Mouse (Mus musculus): ENCODE results near the gene Macrod1. TPM values are rescaled to one million over a fixed set of nuclear protein-coding genes. Genes with fewer than 3 reads are reported as not detected.

Macrod1 gene
- total RNA-seq, 2 experiments from 2014 or later, result 20.4 to 22.2 TPM

DNA sequence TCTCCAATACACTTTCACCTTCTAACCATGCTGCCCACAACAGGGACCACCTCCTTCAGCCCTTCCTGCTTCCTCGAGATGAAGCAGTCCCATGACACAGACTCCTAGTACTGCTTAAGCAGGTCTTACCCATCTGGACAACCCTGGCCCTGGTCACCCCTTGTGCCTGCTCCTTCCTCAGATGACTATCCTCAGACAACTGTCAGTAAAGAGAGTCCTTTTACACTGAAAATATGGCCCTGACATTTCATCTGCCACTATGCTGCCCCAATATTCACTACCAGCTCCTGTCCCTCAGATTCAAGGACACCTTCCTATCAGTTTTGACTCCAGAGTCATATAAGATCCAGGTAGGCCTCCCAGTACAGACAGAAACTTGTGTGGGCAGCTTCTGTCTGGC is 143.8 kb downstream of the Macrod1 start:
- no peak for DNase-seq

DNA sequence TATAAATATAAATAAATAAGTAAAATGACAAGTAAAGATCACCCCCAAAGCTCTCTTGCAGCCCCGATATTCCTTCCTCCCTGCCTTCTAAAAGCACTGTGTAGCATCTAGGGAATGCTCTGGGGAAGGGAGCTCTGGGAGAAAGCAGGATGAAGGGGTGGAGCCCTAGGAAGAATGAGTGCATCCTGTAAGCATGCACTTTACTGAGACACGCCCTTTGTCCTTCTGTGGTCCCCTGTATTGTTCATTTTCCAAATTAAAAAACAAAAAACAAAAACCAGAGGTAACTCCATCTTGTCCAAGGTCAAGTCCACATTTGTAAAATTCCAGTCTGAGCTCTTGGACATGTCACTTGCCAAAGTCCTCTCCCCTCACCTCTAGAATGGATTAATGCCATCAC is 148.3 kb downstream of the Macrod1 start:
- DNase-seq, result no peak

DNA sequence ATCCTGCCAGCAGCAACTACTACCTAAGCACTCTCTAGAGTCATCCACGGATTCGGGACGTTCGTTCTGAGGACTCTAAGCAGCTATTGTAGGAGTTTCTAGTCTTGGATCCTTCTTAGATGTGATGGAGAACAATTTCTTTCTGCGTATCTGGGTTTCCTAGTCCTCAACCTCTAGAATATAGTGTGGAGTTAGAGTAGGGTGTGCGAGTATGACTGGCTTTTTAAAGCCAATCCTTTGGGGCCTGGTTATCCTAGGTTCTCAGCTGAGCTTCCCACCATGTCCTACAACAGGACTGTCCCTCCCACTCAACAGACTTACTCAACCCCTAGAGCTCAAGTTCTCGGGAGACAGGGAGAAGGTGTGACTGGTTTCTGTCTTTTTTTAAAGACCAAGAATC is 148.7 kb downstream of the Macrod1 start:
- DNase-seq, result no peak

DNA sequence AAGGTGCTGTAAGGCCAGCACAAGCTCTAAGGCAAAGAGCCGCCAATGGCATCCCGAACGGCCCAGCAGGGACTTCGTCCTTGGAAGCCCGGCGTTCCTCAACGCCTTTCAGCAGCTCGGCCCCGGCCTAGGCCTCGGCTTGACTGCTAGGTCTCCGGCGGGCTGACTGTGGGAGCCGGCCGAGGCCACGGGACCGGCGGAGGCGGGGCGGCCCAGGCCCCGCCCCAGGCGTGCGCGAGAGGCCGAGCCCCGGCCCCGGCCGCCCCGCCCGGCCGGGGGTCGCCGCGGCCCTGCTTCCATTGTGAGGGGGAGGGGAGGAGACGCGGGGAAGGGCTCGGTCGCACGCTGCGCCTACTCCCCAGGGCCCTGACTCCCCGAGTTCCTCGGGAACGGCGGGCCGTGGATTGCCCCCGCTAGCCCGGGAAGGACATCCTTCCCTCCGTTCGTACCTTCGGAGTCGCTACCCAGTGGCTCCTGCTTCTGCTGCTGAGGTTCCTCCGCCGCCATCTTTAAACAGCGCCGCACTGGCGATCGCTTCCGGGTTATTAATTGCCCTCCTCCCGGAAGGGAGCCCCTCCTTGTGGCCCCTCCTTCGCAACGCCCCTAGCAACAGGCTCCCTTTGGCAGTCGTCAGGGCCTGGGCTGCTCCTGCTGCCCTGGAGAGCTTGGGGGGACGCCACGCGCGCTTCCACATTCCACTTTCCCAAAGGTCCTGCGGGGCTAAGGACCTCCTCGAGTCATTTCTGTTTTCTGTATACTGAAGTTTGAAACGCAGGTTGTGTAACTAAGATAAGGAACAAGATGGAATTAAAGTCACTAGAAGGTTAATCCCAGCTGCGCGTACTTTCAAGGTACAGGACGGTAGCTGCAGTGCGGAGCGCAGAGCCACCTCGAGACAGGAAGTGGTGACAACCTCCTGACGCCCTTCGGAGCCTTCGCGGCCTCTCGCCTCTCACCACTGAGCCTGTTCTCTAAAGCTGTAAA is 149.4 kb downstream of the Macrod1 start, which contains the start of gene Otub1:
Gene Otub1, minus strand, starts transcription at position 564 of the 984 bp plus-strand sequence.
- DNase-seq, result peak; percentile 93 to 95

DNA sequence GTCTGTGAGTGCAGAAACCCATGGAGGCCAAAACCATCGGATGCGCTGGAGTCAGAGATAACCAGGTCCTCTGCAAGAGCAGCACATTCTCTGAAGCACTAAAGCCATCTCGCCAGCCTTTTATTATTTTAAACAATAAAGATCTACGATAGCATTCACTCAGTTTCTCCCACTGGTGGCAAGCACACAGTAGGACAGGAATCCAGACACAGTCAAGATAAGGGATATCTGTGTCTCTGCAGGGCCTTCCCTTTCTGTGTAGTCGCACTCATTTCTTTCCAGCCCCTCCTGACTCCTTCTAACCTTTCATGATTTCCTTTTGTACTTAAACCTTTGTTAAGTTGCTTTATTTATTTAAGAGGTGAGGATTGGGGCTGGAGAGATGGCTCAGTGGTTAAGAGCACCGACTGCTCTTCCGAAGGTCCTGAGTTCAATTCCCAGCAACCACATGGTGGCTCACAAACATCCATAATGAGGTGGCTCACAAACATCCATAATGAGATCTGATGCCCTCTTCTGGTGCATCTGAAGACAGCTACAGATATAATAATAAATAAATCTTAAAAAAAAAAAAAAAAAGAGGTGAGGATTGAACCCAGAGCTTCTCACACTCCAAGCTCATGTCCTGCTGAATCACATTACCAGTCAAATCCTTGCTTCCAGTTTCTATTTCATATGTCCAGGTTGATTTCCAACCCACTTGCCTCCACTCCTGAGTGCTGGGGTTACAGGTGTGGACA is 153.5 kb downstream of the Macrod1 start:
- DNase-seq, result no peak

DNA sequence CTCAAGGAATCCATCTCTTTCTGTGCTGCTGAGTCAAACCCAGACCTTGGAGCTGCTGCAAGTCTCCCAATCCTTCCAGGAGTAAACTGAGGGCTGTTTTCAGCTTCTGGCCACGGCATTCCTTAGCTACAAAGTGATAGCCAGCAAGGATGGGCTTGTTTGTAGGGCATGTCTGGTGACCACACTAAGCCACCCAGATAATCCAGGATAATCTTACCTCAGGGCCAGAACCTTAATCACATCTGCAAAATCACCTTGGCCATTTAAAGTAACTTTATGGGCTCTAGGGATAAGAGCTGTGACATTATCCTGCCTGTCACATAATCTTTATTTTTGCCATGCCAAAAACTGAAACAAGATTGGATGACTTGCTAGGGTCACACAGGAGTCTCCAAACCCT is 155.6 kb downstream of the Macrod1 start:
- no peak for DNase-seq

DNA sequence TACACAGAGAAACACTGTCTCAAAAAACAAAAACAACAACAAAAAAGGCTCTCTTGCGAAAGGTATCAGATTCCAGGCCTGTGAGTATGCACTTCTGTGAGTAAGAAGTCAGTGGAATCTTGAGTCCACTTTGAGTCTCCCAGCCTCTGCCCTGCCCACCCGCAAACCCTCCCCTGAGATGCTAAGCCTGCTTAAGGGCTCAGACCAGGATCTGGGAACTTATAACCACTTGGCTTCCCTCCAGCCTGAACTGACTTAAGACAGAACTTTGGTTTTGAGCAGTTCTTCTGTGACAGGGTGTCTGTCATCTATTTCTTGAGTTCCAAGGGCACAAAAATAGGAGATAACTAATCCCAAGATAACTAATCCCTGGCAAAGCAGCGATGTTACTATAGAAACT is 156.4 kb downstream of the Macrod1 start:
- no peak for DNase-seq

DNA sequence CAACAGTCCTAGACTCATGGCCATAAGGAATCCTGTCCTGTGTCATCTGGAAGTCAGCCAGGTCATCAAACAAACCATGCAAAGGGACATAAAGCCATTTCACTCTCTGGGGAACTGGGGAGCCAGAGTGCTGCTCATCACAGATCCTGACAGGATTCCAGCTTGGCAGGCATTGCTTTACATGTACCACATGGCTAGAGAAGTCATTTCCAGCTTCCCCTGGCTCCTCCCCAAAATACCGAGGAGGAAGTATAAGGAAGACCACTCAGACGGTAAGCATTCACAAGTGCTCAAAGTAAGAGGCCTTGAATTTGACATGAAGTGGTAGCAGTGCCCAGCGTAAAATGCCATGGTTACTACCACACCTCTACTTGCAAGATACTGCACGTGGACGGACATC is 157.9 kb downstream of the Macrod1 start:
- no peak for DNase-seq

DNA sequence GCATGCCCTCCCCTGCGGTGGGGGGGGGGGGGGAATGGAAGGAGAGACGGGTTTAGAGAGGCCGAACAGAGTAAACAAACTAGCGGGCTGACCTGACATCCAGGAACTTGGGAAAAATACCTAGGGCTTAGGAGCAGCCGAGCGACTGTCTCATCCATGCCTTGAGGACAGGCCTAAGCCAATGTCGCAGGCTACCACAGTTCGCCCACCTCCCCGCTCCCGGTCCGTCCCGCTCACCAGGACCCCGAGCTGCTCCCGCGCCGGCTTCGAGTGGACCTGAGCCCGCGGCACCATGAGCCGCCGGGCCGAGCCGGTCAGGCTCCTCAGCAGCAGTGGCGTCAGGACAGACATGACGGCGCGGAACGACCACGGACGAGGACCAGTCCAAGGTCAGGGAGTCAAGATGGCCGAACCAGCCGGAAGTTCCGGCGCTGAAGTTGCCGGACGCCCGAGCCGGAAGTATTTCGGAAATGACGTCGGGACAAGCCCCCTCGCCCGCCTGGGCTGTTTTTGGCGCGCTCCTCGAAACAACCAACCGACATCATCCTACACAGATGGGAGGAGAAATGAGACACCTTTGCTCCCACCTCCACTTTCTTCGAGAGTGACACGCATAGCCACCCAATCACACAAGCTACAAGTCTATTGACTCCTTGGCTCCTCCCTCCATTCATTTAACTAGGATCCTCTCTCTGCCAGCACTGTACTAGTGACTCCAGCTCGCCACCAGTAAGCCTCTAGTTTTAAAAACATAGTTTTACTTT is 160.7 kb downstream of the Macrod1 start, which contains the start of gene Cox8a:
Gene Cox8a, minus strand, starts transcription at position 455 of the 764 bp plus-strand sequence.
- peak; percentile 95 to 97 for DNase-seq

DNA sequence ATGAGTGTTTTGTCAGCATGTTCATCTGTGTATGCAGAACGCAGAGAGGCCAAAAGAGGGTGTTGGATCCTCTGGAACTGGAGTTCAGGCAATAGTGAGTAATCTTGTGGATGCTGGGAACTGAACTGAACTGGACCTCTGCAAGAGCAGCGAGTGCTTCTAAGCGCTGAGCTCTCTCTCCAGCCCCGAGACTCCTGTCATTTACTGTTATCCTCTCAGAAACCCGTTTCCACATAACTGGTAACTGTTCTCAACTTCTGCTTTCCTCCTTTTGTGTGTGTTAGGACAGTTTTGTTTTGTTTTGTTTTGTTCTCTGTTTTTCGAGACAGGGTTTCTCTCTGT is 161.3 kb downstream of the Macrod1 start:
- DNase-seq, result no peak

DNA sequence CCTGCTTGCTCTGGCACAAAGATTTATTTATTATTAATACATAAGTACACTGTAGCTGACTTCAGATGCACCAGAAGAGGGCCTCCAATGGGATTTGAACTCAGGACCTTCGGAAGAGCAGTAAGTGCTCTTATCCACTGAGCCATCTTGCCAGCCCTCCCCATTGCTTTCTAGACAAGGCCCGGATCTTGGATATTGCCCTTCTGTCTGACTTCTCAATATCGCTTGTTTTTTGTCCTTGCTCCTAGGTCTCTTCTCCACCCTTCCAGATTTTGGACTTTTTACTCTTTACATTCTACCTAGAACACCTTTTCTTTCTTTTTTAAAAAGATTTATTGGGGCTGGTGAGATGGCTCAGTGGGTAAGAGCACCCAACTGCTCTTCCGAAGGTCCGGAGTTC is 162.1 kb downstream of the Macrod1 start:
- DNase-seq, result no peak

DNA sequence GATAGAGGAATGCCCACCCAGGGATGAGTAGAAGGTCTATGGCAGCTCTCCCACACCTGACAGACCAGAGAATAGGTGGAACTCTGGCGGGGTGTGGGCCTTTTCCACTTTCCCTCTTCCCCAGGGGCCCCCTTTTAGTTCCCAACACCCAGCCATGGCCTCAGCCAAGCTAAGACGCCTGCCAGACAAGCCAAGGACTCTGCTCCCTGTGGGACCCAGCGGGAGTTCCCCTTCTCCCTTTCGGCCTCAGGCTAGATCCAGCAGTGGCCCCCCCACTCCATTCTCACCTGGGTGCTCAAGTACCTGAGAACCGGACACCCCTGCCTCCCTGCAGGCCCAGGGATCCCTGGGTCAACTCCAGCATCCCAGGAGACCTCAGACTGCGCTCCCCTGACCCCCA is 165.6 kb downstream of the Macrod1 start:
- DNase-seq, result no peak

DNA sequence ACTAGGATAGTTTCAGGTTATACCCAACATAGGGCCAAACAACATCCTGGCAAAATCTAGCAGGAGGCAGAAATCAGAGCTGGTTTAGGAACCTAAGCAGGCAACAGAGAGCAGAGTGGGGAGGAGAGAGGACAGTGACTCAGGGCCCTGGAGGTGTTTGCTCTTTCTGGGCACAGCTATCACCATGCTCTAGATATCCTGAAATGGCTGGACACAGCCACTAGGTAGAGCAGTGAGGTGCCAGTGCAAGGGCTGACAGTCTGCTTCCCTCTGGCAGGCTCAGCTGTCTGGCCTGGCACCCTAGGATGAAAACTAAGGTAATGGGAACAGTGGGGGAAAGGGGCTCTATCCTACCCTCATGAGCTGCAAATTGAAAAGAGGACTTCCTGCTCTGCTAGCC is 166.9 kb downstream of the Macrod1 start:
- no peak for DNase-seq

DNA sequence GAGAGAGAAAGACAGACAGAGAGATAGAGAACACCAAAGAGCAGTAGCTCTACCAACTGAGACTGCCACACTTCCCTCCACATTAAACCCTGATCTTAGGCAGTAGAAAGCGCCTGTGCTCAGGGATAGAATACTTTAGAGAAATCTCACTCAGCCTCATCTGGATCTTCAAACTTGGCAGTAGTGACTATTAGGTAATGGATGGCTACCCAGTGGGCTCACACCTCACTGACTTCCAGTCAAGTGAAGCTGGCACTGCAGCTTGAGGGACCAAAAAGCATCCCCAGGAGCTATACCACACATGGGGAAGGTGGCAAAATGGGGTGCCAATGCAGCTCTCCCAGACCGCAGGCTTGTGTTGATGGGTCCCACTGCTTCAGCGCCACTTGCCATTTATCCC is 167.6 kb downstream of the Macrod1 start:
- DNase-seq, result no peak

DNA sequence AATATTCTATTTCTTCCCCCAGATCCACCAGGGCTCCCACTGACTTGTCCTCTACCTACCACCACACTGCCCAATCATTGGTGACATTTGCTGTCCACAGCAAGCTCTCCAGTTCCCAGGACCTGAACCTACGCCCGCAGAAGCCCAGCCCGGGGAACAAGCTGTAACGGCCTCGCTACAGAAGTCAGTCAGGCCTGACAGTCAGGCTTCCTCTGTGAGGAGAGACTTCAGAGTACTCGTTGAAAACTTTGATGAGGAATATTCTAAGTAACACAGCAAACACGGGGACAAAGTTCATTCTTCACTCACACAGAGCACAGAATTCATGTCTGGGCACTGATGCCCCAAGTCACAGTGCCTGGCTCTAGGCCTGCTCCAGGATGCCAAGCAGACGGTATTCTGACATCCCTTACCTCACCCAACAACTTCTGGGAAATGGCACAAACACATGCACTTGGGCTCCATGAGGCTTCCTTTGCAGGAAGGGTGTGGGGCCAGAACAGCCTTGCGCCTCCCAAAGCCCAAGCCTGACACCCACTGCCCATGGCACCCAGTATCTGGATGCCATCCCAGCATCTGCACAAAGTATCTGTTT is 168.6 kb downstream of the Macrod1 start:
- DNase-seq, result no peak

DNA sequence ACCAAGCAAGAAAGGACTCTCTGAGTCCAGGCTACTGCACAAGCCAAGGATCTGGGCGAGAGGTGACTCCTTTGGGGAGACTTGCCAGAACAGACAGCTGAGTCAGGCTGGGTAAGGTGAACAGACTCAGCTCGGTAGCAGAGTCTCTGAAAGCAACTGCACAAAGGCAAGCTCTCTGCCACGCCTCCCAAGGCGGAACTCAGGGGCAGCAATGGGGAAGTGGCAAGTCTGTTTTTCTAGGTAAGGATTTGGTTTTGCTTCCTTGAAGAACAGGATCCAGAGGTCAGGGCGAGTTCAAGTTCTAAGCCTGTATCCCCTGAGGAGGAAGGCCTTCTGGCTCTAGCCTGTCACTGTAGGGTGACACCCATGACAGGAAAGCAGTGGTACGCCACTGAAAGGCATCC is 169.9 kb downstream of the Macrod1 start:
- no peak for DNase-seq

DNA sequence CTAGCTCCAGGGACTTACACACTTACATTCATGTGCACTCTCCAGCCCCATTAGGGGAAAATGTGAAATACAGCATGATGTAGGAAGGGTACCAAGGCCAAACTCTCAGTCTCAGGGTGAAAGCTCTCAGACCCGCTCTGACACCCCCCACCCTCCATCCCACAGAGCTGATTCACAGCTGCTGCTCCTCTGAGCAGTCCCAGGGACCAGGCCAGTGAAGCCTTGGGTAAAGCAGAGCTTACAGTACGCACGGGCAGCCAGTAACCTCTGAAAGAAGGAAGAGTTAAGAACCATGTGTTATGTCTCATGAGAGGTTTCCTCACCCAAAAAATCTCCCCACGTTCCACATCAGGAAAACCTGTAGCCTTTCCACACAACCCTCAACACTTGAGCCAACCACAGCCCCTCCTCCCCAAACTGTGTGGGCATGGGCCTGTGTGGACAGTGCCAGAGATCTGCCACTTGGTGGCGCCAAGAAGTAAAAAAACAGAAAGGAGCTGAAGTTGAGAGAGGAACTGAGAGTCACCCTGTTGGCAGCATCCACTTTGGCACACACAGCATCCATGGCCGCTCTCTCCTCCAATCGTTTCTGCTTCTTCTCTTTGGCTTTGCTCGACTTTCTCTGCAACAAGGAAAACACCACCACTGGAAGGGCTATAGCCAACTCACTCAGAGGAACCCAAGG is 178.1 kb downstream of the Macrod1 start:
- DNase-seq, result peak; percentile 83 to 85

DNA sequence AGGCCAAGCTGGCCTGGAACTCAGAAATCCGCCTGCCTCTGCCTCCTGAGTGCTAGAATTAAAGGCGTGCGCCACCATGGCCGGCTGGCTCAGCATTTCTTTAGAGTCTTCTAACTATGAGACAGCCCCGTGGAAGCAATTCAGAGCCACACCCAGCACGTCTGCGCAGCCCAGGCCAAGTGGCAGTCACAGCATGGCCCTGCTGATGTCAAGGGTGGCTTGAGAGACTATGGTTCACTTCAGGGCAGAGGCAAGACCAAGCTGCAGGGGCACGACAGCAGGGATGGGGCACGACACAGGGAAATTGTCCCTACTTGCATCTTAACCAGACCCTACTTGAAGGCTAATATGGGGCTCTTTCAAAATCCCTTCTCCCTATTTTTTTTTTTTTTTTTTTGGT is 178.9 kb downstream of the Macrod1 start:
- no peak for DNase-seq

DNA sequence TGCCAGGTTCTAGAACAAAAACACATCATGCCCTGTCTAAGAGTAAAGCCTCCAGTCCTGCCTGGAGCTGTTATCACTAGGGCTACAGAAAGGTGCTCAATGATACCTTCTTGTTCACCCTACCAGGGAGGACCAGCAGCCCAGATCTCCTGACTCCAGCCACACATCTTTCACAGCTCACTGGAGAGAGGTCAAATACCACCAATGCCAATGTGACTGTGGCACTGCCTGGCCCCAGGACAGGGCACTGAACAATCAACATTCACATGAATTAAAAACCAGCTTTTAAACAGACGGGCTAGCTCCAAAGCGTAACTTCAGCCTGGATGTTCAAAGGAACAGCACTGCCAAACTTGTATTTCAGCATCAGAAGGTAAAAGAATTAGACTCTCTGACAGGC is 179.4 kb downstream of the Macrod1 start:
- DNase-seq, result no peak

DNA sequence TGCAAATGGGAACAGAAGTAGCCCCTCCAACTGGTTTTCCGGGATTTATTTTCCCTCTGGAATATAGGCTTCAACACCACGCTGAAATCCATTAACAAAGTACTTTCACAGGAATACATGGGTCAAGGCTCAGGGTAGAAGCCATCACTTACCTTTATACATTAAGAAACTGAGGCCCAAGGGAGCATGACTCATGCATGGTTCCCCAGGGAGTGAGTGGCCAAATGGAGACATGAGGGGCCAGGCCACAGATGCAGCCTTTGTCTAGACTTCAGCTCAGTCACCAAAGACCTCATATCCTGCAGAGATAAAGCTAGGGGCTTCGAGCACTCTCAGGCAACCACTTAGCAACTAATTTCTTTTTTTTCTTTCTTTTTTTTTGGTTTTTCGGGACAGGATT is 180.1 kb downstream of the Macrod1 start:
- DNase-seq, result no peak

DNA sequence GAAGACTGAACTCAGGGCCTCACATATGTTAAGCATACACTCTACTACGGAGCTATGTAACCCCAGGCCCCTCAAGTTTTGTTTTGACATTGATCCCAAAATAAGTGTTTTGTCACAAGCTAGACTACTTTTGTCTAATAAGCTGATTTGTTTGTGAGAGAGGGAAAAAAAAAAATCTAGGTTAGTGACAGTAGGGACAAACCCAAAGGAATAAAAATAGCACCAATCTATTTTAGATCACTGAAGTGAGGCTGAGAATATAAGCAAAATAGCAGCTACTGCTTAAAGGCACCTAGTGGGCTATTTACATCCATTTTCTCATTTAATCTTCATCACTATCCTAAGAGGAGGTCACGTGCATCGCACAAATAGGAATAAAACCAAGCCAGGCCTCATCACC is 183.0 kb downstream of the Macrod1 start:
- DNase-seq, result no peak

DNA sequence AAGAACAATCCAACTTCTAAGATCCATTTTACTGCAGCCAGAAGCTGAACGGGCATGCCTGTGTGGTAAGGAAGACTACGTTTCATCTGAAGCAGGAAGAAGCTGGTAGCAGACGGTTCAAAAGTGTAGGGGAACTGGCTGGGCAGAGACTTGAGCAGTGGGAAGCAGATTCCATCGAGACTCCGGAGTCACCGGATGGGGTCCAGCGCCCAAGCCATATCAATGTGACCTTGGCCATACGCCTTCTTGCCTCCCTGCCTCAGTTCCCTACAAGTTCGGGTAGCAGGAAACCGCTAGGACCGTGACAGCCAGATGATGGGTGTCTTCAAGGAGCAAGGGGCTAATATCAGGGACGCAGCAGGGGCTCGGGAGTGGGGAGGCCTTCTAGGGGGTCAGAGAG is 183.7 kb downstream of the Macrod1 start:
- DNase-seq, result no peak

Measured in layer of hippocampus, postnatal 36 days (tissue).